23 mouse cellular contexts compared by ENCODE assay signal in the genomic region with DNA sequence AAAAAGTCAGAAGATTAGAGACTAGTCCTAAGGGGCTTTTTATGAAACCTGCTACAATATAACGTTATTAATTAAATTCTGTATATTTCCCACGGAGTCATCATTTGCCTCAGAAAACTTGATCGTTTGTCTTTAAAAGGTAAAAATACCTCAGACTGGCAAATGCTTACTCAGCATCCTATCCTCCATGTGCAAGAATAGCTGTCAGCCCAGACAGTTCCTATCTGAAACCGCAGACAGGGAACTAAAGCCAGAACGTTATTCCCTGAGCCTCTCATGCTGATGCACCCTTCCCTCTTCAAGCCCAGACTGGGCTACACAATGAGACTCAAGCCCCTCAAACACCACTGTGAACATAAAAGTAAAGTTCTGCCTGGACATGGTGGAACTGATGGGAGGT. TPM values are rescaled to one million over a fixed set of nuclear protein-coding genes. Genes with fewer than 3 reads are reported as not detected.
DNase-seq lines count a peak whose midpoint lies in the region; ATAC-seq and TF ChIP-seq lines count a peak whose summit lies in the region.
"Had no signal": no experiment of that assay in that cellular context is flagged by ENCODE, and none has a peak within 500 bp of the region (broad histone marks: within the 10 kb centered on the region; RNA-seq: fewer than 3 reads in every experiment).

No protein-coding gene starts in this region.

- no peak for ATAC-seq in intestine, embryonic 16.5 days
- ATAC-seq in intestine, postnatal 0 days: no peak
- no peak for ATAC-seq in midbrain, postnatal 0 days (ENCODE audit: low FRiP score)
- ATAC-seq: hindbrain, postnatal 0 days had no signal

- WGBS in intestine, embryonic 16.5 days: 82% methylated on average over 5 of the region's 5 CpGs
- 68% methylated on average over 5 of the region's 5 CpGs for WGBS in intestine, postnatal 0 days
- WGBS in midbrain, postnatal 0 days: 87% methylated on average over 5 of the region's 5 CpGs
- 93% methylated on average over 5 of the region's 5 CpGs for WGBS in midbrain, embryonic 10.5 days

- no peak for TF ChIP-seq CTCF in intestine, postnatal 0 days (IDR thresholded peaks at IDR 0.05; ENCODE audit: low read depth)
- TF ChIP-seq CTCF in midbrain, postnatal 0 days (IDR thresholded peaks at IDR 0.05): no peak

- peaks cover 3% of the 10 kb centered on the region; the same call in 1 of the 2 replicates for H3K36me3 ChIP-seq in intestine, embryonic 16.5 days (ENCODE audit: control insufficient read depth, insufficient read depth, low read length)
- H3K36me3 ChIP-seq in intestine, postnatal 0 days (ENCODE audit: control insufficient read depth, insufficient read depth): peaks cover 19% of the 10 kb centered on the region
- H3K36me3 ChIP-seq in midbrain, postnatal 0 days (ENCODE audit: insufficient read depth, low read length): peaks cover 19% of the 10 kb centered on the region; the same call in 1 of the 2 replicates
- peaks cover 43% of the 10 kb centered on the region for H3K36me3 ChIP-seq in midbrain, embryonic 10.5 days

- no peak overlapping the region; the same call in 1 of the 2 replicates for H3K9ac ChIP-seq in intestine, embryonic 16.5 days (ENCODE audit: low read depth, low read length)
- no peak overlapping the region for H3K9ac ChIP-seq in intestine, postnatal 0 days (ENCODE audit: low read depth, low read length)
- 0 out of 2 replicates have a peak overlapping the region, but pooled peaks have one; percentile 13 for H3K9ac ChIP-seq in midbrain, postnatal 0 days (replicated peaks; ENCODE audit: low read length, poor library complexity, severe bottlenecking)
- H3K9ac ChIP-seq: limb, embryonic 12.5 days; lung, embryonic 14.5 days; midbrain, embryonic 12.5 days; neural tube, embryonic 12.5 days had no signal

- no peaks in the 10 kb centered on the region for H3K27me3 ChIP-seq in intestine, embryonic 16.5 days (replicated peaks; ENCODE audit: control insufficient read depth, insufficient read depth, low read length)
- no peaks in the 10 kb centered on the region for H3K27me3 ChIP-seq in intestine, postnatal 0 days (replicated peaks; ENCODE audit: control insufficient read depth, insufficient read depth, low read length)
- no peaks in the 10 kb centered on the region for H3K27me3 ChIP-seq in midbrain, postnatal 0 days (ENCODE audit: insufficient read depth, low read length)
- H3K27me3 ChIP-seq in midbrain, embryonic 10.5 days (ENCODE audit: low read depth, poor library complexity, severe bottlenecking): no peaks in the 10 kb centered on the region
- H3K27me3 ChIP-seq: limb, embryonic 12.5 days; midbrain, embryonic 12.5 days; neural tube, embryonic 12.5 days had no signal

- H3K4me1 ChIP-seq in intestine, embryonic 16.5 days (ENCODE audit: control insufficient read depth, insufficient read depth, low read length): peaks cover 12% of the 10 kb centered on the region; the same call in 1 of the 2 replicates
- H3K4me1 ChIP-seq in intestine, postnatal 0 days (replicated peaks; ENCODE audit: control insufficient read depth, insufficient read depth, low read length): no peaks in the 10 kb centered on the region; the same call in 1 of the 2 replicates
- H3K4me1 ChIP-seq in midbrain, postnatal 0 days (ENCODE audit: insufficient read depth, low read length): no peaks in the 10 kb centered on the region
- peaks cover 16% of the 10 kb centered on the region for H3K4me1 ChIP-seq in midbrain, embryonic 10.5 days

- H3K27ac ChIP-seq in intestine, embryonic 16.5 days (ENCODE audit: low read length): no peak overlapping the region
- no peak overlapping the region for H3K27ac ChIP-seq in intestine, postnatal 0 days (ENCODE audit: low read depth, low read length)
- no peak overlapping the region for H3K27ac ChIP-seq in midbrain, postnatal 0 days (ENCODE audit: low read depth, low read length)
- no peak overlapping the region for H3K27ac ChIP-seq in midbrain, embryonic 10.5 days (replicated peaks)
- H3K27ac ChIP-seq: hindbrain, postnatal 0 days; limb, embryonic 12.5 days; midbrain, embryonic 12.5 days; neural tube, embryonic 12.5 days had no signal

- peak overlapping the region; percentile 33; the same call in 1 of the 2 replicates for H3K4me2 ChIP-seq in intestine, embryonic 16.5 days (ENCODE audit: low read depth, low read length)
- no peak overlapping the region; the same call in 1 of the 2 replicates for H3K4me2 ChIP-seq in intestine, postnatal 0 days (replicated peaks; ENCODE audit: low read depth)
- no peak overlapping the region for H3K4me2 ChIP-seq in midbrain, postnatal 0 days (ENCODE audit: low read depth, low read length, poor library complexity, severe bottlenecking)
- H3K4me2 ChIP-seq: lung, embryonic 14.5 days had no signal

- DNase-seq in midbrain, postnatal 0 days (ENCODE audit: low spot score): no peak
- no peak for DNase-seq in midbrain, embryonic 10.5 days (ENCODE audit: low spot score)
- DNase-seq in brain, adult 2 months (ENCODE audit: low read depth, low spot score): peak; percentile 35
- peak; percentile 28 for DNase-seq in telencephalon, adult 2 months (ENCODE audit: low read depth, low spot score)
- DNase-seq in frontal cortex, postnatal 25 days (ENCODE audit: low spot score in 2 of 2): no peak
- DNase-seq: cerebellum, adult 9-10 months; heart, adult 18-20 months; heart, postnatal 4 days; kidney, postnatal 25 days; lung, embryonic 14.5 days; lung, postnatal 36 days; right cerebral cortex, postnatal 4 days; thymus, postnatal 36 days had no signal

- H3K9me3 ChIP-seq in intestine, embryonic 16.5 days (ENCODE audit: control insufficient read depth, low read length): no peaks in the 10 kb centered on the region
- no peaks in the 10 kb centered on the region for H3K9me3 ChIP-seq in intestine, postnatal 0 days (ENCODE audit: control insufficient read depth)
- H3K9me3 ChIP-seq in midbrain, postnatal 0 days (ENCODE audit: low read length): no peaks in the 10 kb centered on the region
- no peaks in the 10 kb centered on the region for H3K9me3 ChIP-seq in midbrain, embryonic 10.5 days (replicated peaks)
- H3K9me3 ChIP-seq: limb, embryonic 12.5 days; midbrain, embryonic 12.5 days; neural tube, embryonic 12.5 days had no signal

- 0 out of 2 replicates have a peak overlapping the region, but pooled peaks have one; percentile 16 for H3K4me3 ChIP-seq in intestine, embryonic 16.5 days (ENCODE audit: low read length)
- no peak overlapping the region for H3K4me3 ChIP-seq in intestine, postnatal 0 days (ENCODE audit: low read depth, low read length)
- H3K4me3 ChIP-seq in midbrain, postnatal 0 days (ENCODE audit: low read depth, low read length): no peak overlapping the region
- no peak overlapping the region for H3K4me3 ChIP-seq in midbrain, embryonic 10.5 days
- H3K4me3 ChIP-seq: limb, embryonic 12.5 days; midbrain, embryonic 12.5 days; neural tube, embryonic 12.5 days had no signal

RNA-seq across cellular contexts. Expression of a gene that starts 2.0 kb away (rescaled TPM):
- 70.9 and 84.0 TPM in 2 replicates for polyA plus RNA-seq in intestine, embryonic 16.5 days (2015; fragmentation: Nextera tagmentation; extraction: Ambion mirVana)
- polyA plus RNA-seq in intestine, postnatal 0 days (2015; fragmentation: Nextera tagmentation; extraction: Ambion mirVana): 33.4 and 37.5 TPM in 2 replicates
- total RNA-seq in midbrain, postnatal 0 days (2014; rRNA removed): 25.0 and 28.2 TPM in 2 replicates
- 58.5 and 58.9 TPM in 2 replicates for polyA plus RNA-seq in midbrain, postnatal 0 days (2015; fragmentation: Nextera tagmentation; extraction: Ambion mirVana)
- polyA plus RNA-seq in midbrain, embryonic 10.5 days (2016; fragmentation: Nextera tagmentation; extraction: Ambion mirVana): 90.4 and 90.5 TPM in 2 replicates

RNA-seq across cellular contexts. Expression of a gene that starts 37.8 kb away (rescaled TPM):
- polyA plus RNA-seq in intestine, embryonic 16.5 days (2015; fragmentation: Nextera tagmentation; extraction: Ambion mirVana): 9.1 and 15.4 TPM in 2 replicates
- 23.4 and 27.7 TPM in 2 replicates for polyA plus RNA-seq in intestine, postnatal 0 days (2015; fragmentation: Nextera tagmentation; extraction: Ambion mirVana)
- total RNA-seq in midbrain, postnatal 0 days (2014; rRNA removed): not detected in 2 replicates
- polyA plus RNA-seq in midbrain, postnatal 0 days (2015; fragmentation: Nextera tagmentation; extraction: Ambion mirVana): 0.06 TPM in 2 replicates
- polyA plus RNA-seq in midbrain, embryonic 10.5 days (2016; fragmentation: Nextera tagmentation; extraction: Ambion mirVana): not detected in 2 replicates
- total RNA-seq: common myeloid progenitor, adult 5-6 weeks; gastrocnemius, adult 8-10 months; heart, postnatal 4 days had no signal
- polyA plus RNA-seq: embryonic facial prominence, embryonic 11.5 days; heart, embryonic 14.5 days; limb, embryonic 12.5 days; lung, embryonic 14.5 days; midbrain, embryonic 12.5 days had no signal

Comparison
In these comparisons a context has a peak if more than half of its experiments do, and no peak if none do; other contexts are left out.
1. DNase-seq: peak in brain, adult 2 months (single experiment) and telencephalon, adult 2 months (single experiment); none in midbrain, postnatal 0 days (single experiment), midbrain, embryonic 10.5 days (single experiment) and frontal cortex, postnatal 25 days (0 of 2).